Mouse (Mus musculus): ENCODE measurements around the gene Nthl1. TPM values are rescaled to one million over a fixed set of nuclear protein-coding genes. Genes with fewer than 3 reads are reported as not detected.

Nthl1 gene
- total and polyA plus RNA-seq, 2 experiments from 2014 or later, result 5.7 to 10.0 TPM

- Histone ChIP-seq H3K4me1 (ENCODE audit: control insufficient read depth, insufficient read depth) (peaks cover 16% of the 10 kb centered on the region), H3K4me3 (ENCODE audit: low read depth, low read length) (peak overlapping the region; percentile 63), H3K36me3 (replicated peaks; ENCODE audit: control insufficient read depth, insufficient read depth, low read length) (peaks cover 20% of the 10 kb centered on the region), H3K27me3 (ENCODE audit: control insufficient read depth, insufficient read depth, low read length) (no peaks in the 10 kb centered on the region), H3K9me3 (replicated peaks; ENCODE audit: control insufficient read depth, low read length) (no peaks in the 10 kb centered on the region), H3K27ac (ENCODE audit: low read depth) (peak overlapping the region; percentile 80), H3K9ac (replicated peaks; ENCODE audit: low read depth, low read length) (peak overlapping the region; percentile 54), H3K4me2 (ENCODE audit: low read depth, low read length) (peak overlapping the region; percentile 68)
- TF ChIP-seq EP300 (IDR thresholded peaks at IDR 0.05; ENCODE audit: low read depth) (no peak), CTCF (IDR thresholded peaks at IDR 0.05; ENCODE audit: low read depth) (no peak)
- peak; percentile 70 for DNase-seq (ENCODE audit: low spot score)
- peak; percentile 65 for ATAC-seq (ENCODE audit: insufficient read depth, low read depth)
- 4% methylated on average over 22 of the region's 22 CpGs for WGBS
Observed at GRCm38 (mm10) chr17:24632813-24633449, 451 bp downstream of the Nthl1 start.

DNA sequence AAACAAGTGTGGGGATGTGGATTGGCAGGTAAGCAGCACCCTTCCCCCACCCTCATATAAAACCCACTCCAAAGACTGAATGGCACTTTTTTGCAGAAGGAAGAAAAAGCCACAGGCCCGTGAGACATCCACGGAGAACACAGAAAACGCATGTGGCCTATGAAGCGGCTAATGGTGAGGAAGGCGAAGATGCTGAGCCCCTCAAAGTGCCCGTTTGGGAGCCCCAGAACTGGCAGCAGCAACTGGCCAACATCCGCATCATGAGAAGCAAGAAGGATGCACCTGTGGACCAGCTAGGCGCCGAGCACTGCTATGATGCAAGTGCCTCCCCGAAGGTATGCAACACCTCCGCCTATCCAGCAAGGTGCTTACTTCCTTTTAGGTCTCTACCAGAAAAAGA lies 1.4 kb downstream of the Nthl1 start:
- Histone ChIP-seq H3K9me3 (replicated peaks; ENCODE audit: control insufficient read depth, low read length) (no peaks in the 10 kb centered on the region), H3K36me3 (replicated peaks; ENCODE audit: control insufficient read depth, insufficient read depth, low read length) (peaks cover 20% of the 10 kb centered on the region), H3K4me3 (ENCODE audit: low read depth, low read length) (no peak overlapping the region), H3K27ac (ENCODE audit: low read depth) (peak overlapping the region; percentile 80; the same call in 1 of the 2 replicates), H3K4me2 (ENCODE audit: low read depth, low read length) (no peak overlapping the region), H3K4me1 (ENCODE audit: control insufficient read depth, insufficient read depth) (peaks cover 16% of the 10 kb centered on the region), H3K9ac (replicated peaks; ENCODE audit: low read depth, low read length) (no peak overlapping the region), H3K27me3 (ENCODE audit: control insufficient read depth, insufficient read depth, low read length) (no peaks in the 10 kb centered on the region)
- TF ChIP-seq CTCF (IDR thresholded peaks at IDR 0.05; ENCODE audit: low read depth), result no peak
- TF ChIP-seq EP300 (IDR thresholded peaks at IDR 0.05; ENCODE audit: low read depth), result no peak
- ATAC-seq (ENCODE audit: insufficient read depth, low read depth) (no peak), DNase-seq (ENCODE audit: low spot score) (no peak)
- WGBS, result 94% methylated on average over 11 of the region's 11 CpGs

GRCm38 (mm10) chr17:24635024-24635423 lies 2.5 kb downstream of the Nthl1 start:
- Histone ChIP-seq H3K4me2 (ENCODE audit: low read depth, low read length) (no peak overlapping the region), H3K4me3 (ENCODE audit: low read depth, low read length) (no peak overlapping the region), H3K9ac (replicated peaks; ENCODE audit: low read depth, low read length) (no peak overlapping the region), H3K9me3 (replicated peaks; ENCODE audit: control insufficient read depth, low read length) (no peaks in the 10 kb centered on the region), H3K36me3 (replicated peaks; ENCODE audit: control insufficient read depth, insufficient read depth, low read length) (peaks cover 20% of the 10 kb centered on the region), H3K27me3 (ENCODE audit: control insufficient read depth, insufficient read depth, low read length) (no peaks in the 10 kb centered on the region), H3K27ac (ENCODE audit: low read depth) (0 out of 2 replicates have a peak overlapping the region, but pooled peaks have one; percentile 21), H3K4me1 (ENCODE audit: control insufficient read depth, insufficient read depth) (peaks cover 16% of the 10 kb centered on the region)
- TF ChIP-seq EP300 (IDR thresholded peaks at IDR 0.05; ENCODE audit: low read depth) (0 out of 2 replicates have a peak, but pooled peaks have one; percentile 52), CTCF (IDR thresholded peaks at IDR 0.05; ENCODE audit: low read depth) (no peak)
- WGBS, result 32% methylated on average over 4 of the region's 4 CpGs
- DNase-seq (ENCODE audit: low spot score) (no peak), ATAC-seq (ENCODE audit: insufficient read depth, low read depth) (peak; percentile 15)

DNA sequence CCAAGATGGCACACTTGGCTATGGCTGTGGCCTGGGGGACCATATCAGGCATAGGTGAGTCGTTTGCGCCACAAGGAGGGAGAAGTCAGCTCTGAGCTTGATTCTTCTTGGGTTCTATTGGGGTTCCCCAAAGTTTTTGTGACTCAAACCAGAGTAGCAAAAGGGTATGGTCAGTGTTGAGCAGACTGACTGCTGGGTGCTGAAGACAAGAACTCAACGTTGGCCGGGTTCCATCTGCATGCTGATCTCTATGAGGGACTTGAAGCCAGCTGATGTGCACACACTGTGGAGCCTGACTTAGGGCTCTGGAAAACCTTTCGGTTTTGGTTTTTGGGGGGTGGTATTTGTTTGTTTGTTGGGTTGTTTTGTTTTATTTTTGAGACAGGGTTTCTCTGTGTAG lies 3.2 kb downstream of the Nthl1 start:
- no peak for TF ChIP-seq EP300 (IDR thresholded peaks at IDR 0.05; ENCODE audit: low read depth)
- TF ChIP-seq CTCF (IDR thresholded peaks at IDR 0.05; ENCODE audit: low read depth), result no peak
- H3K36me3 ChIP-seq (replicated peaks; ENCODE audit: control insufficient read depth, insufficient read depth, low read length), result peaks cover 24% of the 10 kb centered on the region
- no peak overlapping the region for H3K4me2 ChIP-seq (ENCODE audit: low read depth, low read length)
- ATAC-seq (ENCODE audit: insufficient read depth, low read depth), result no peak
- no peak for DNase-seq (ENCODE audit: low spot score)
- no peaks in the 10 kb centered on the region for H3K9me3 ChIP-seq (replicated peaks; ENCODE audit: control insufficient read depth, low read length)
- no peak overlapping the region for H3K4me3 ChIP-seq (ENCODE audit: low read depth, low read length)
- 86% methylated on average over 5 of the region's 5 CpGs for WGBS
- no peaks in the 10 kb centered on the region for H3K27me3 ChIP-seq (ENCODE audit: control insufficient read depth, insufficient read depth, low read length)
- peak overlapping the region; percentile 21; the same call in 1 of the 2 replicates for H3K27ac ChIP-seq (ENCODE audit: low read depth)
- H3K9ac ChIP-seq (replicated peaks; ENCODE audit: low read depth, low read length), result no peak overlapping the region
- H3K4me1 ChIP-seq (ENCODE audit: control insufficient read depth, insufficient read depth), result peaks cover 16% of the 10 kb centered on the region

DNA sequence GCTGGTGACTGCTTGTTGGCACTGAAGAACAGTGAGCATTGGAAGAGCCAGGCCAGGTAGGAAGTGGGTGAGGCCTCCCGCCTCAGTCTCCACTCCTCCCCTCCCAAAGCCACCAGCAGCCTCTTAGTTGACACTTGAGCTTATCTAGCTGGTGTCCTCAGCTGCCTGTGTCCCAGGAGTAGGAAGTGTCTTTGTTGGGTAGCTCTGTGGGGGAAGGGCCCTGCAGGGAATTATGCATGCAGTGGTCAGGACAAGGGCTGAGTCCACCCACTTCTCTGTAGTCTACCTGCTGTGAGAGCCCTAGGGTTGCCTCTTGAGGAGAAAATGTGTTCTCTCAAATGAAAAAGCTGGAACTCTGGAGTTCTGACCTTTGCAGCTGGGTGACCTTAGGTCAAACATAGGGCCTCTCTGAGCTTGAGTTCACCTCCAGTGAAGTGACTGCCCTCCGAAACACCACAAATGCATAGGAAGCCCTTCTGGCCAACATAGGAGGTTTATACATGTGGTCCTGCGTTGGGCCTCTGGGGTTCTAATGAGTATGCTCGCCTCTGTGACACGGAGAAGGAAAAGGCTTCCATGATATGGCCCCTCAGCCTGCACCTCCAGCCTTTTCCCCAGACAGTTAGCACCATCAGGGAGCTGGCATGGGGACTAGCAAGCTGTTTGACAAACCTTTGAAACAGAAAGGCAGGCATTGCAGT lies 4.5 kb downstream of the Nthl1 start:
- Histone ChIP-seq H3K9me3 (replicated peaks; ENCODE audit: control insufficient read depth, low read length) (no peaks in the 10 kb centered on the region), H3K4me1 (ENCODE audit: control insufficient read depth, insufficient read depth) (peaks cover 12% of the 10 kb centered on the region), H3K4me3 (ENCODE audit: low read depth, low read length) (no peak overlapping the region), H3K9ac (replicated peaks; ENCODE audit: low read depth, low read length) (no peak overlapping the region), H3K27ac (ENCODE audit: low read depth) (no peak overlapping the region), H3K36me3 (replicated peaks; ENCODE audit: control insufficient read depth, insufficient read depth, low read length) (peaks cover 28% of the 10 kb centered on the region), H3K4me2 (ENCODE audit: low read depth, low read length) (no peak overlapping the region), H3K27me3 (ENCODE audit: control insufficient read depth, insufficient read depth, low read length) (no peaks in the 10 kb centered on the region)
- 0 out of 2 replicates have a peak, but pooled peaks have one; percentile 21 for TF ChIP-seq EP300 (IDR thresholded peaks at IDR 0.05; ENCODE audit: low read depth)
- no peak for TF ChIP-seq CTCF (IDR thresholded peaks at IDR 0.05; ENCODE audit: low read depth)
- ATAC-seq (ENCODE audit: insufficient read depth, low read depth) (no peak), DNase-seq (ENCODE audit: low spot score) (no peak)
- 66% methylated on average over 5 of the region's 5 CpGs for WGBS
